Mouse (Mus musculus) midbrain, embryonic 15.5 days (tissue): Measurements from ENCODE around the gene Kcnk13. TPM values are rescaled to one million over a fixed set of nuclear protein-coding genes. Genes with fewer than 3 reads are reported as not detected.
"Not testable (repeated sequence)": the region's sequence is repeated elsewhere in the genome, so short reads cannot be mapped to it uniquely, and the experiment has no call there.

Experiments
- ATAC-seq: fragments of 200-750 bp; cut with Nextera tagmentation; replicated peaks from 2 replicates; pipeline ENCODE4 v1.8.0; 2017; ENCODE audit warnings: moderate TSS enrichment
- H3K27ac ChIP-seq: fragments of 300-500 bp; sonication (generic); 2 replicates; pipeline ENCODE4 v1.5.1; 2015; ENCODE audit warnings: mild to moderate bottlenecking, inconsistent platforms
- H3K27me3 ChIP-seq: fragments of 300-500 bp; sonication (generic); replicated peaks from 2 replicates; pipeline ENCODE4 v1.6.1; 2015; ENCODE audit warnings: inconsistent platforms
- H3K36me3 ChIP-seq: fragments of 300-500 bp; sonication (generic); replicated peaks from 2 replicates; pipeline ENCODE4 v1.6.1; 2015; ENCODE audit warnings: inconsistent platforms
- H3K4me1 ChIP-seq: fragments of 300-500 bp; sonication (generic); 2 replicates; pipeline ENCODE4 v1.6.1; 2015; ENCODE audit warnings: inconsistent platforms
- H3K4me2 ChIP-seq: fragments of 300-500 bp; sonication (generic); 2 replicates; pipeline ENCODE4 v1.6.1; 2015; ENCODE audit warnings: inconsistent platforms, mild to moderate bottlenecking, moderate library complexity
- H3K4me3 ChIP-seq: fragments of 300-500 bp; sonication (generic); 2 replicates; pipeline ENCODE4 v1.5.1; 2015; ENCODE audit warnings: mild to moderate bottlenecking, inconsistent platforms
- H3K9ac ChIP-seq: fragments of 300-500 bp; sonication (generic); 2 replicates; pipeline ENCODE4 v1.6.1; 2015; ENCODE audit warnings: mild to moderate bottlenecking, inconsistent platforms
- H3K9me3 ChIP-seq: fragments of 300-500 bp; sonication (generic); 2 replicates; pipeline ENCODE4 v1.6.1; 2016; ENCODE audit warnings: inconsistent platforms
- WGBS: fragments of 180-500 bp; shearing (Covaris S2); methylation state at CpG from one replicate; pipeline ENCODE4 v1.1.7; 2015; ENCODE audit warnings: mixed read lengths; 5-methylcytosine and 5-hydroxymethylcytosine counted together
- polyA plus RNA-seq: library from polyadenylated mRNA; unstranded; fragments of >200 nt; fragmentation: Nextera tagmentation; extraction: Ambion mirVana; gene quantifications from 2 replicates; pipeline ENCODE4 v1.2.1, GENCODE M21; 2015

Gene Kcnk13
- polyA plus RNA-seq, 1 experiment from 2014 or later = 1.1 TPM

DNA sequence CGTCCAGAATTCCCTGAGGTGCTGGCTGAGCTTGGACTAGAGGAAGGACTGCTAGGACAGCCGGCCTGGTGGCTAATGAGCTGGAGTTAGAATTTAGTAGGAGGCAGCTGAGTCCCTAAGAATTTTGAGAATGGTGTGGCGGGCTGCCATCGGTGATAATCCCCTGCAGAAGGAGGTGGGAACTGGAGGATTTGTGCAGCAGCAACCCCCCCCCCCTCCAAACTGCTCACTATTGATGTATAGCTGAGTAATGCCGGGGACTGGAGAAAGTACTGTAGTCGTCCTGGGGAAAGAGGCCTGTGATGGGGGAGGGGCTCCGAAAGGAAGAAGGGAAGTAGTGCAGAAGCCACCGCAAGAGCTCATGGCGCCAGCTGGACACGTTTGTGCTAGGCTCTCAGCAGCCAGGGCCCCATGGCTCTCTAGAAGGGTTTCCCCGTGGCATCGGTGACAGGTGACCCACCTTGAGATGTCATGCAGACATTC is 2.6 kb downstream of the Kcnk13 start:
- Histone ChIP-seq H3K36me3 (no peaks in the 10 kb centered on the region), H3K9ac (no peak overlapping the region), H3K27me3 (peaks cover 63% of the 10 kb centered on the region), H3K27ac (no peak overlapping the region), H3K4me2 (peak overlapping the region; percentile 97; the same call in 1 of the 2 replicates), H3K9me3 (no peaks in the 10 kb centered on the region), H3K4me3 (no peak overlapping the region), H3K4me1 (peaks cover 32% of the 10 kb centered on the region)
- no peak for ATAC-seq
- 15% methylated on average over 12 of the region's 12 CpGs for WGBS

DNA sequence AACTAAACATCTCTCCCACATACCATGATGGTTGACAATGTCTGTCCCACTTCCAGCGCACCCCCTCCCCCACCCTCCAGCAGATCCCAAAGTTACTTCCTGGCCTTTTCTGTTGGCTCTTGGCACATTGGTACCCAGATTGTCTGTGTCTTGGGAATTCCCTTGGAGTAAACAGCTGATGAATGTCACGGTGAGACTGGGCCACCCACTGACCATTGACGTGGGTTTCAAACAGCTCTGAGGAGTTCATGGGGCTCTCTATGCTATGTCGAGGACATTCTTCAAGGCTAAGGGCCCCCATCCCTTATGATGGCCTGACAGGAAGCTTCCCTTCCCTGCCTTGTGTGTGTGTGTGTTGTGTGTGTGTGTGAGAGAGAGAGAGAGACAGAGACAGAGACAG is 5.6 kb downstream of the Kcnk13 start:
- Histone ChIP-seq H3K4me2 (no peak overlapping the region), H3K9me3 (no peaks in the 10 kb centered on the region), H3K9ac (no peak overlapping the region), H3K27ac (no peak overlapping the region), H3K27me3 (peaks cover 45% of the 10 kb centered on the region), H3K36me3 (no peaks in the 10 kb centered on the region), H3K4me1 (peaks cover 23% of the 10 kb centered on the region), H3K4me3 (no peak overlapping the region)
- ATAC-seq = no peak
- 82% methylated on average over 4 of the region's 4 CpGs for WGBS

DNA sequence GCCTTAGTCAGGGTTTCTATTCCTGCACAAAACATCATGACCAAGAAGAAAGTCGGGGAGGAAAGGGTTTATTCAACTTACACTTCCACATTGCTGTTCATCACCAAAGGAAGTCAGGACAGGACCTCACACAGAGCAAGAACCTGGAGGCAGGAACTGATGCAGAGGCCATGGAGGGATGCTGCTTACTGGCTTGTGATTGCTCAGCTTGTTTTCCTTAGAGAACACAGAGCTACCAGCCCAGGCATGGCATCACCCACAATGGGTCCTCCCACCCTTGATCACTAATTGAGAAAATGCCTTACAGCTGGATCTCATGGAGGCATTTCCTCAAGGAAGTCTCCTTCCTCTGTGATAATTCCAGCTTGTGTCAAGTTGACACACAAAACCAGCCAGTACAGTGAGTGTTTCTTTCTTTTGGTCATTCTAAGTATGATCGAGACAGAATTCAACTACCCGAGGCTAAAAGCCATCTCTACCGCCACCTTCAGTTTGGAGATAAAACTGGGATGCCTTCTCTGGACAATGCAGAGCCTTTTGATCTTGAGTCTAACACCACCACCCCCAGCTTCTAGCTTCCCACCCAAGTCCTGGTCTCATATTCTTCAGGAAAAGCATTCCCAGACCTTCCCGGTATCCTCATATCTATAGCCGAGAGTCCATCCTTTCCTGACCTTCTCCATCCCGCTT is 7.1 kb downstream of the Kcnk13 start:
- 76% methylated on average over 7 of the region's 7 CpGs for WGBS
- not testable (repeated sequence) for H3K4me2 ChIP-seq, H3K9ac ChIP-seq, ATAC-seq, H3K27ac ChIP-seq, H3K4me3 ChIP-seq, H3K36me3 ChIP-seq, H3K9me3 ChIP-seq
- peaks cover 36% of the 10 kb centered on the region for H3K27me3 ChIP-seq
- peaks cover 10% of the 10 kb centered on the region for H3K4me1 ChIP-seq

DNA sequence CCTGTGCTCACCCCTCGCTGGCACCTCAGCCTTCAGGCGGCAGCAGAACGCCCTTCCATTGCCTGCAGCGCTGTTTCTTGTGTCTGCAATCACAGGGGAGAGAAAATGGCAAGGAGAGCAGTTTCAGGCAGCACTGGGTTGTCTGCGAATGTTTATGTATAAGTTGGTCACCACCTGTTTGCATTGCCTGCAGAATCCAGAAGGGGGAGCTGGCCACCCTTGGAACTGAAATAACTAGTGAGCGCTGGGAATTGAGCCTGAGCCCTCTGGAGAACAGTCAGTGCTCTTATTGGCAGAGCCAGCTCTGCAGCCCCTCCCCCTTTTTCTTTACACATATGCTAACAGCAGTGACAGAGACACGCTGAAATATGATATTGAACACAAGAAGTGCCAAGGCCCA is 8.5 kb downstream of the Kcnk13 start:
- no peak overlapping the region for H3K4me2 ChIP-seq
- no peak overlapping the region for H3K9ac ChIP-seq
- H3K4me3 ChIP-seq = no peak overlapping the region
- no peaks in the 10 kb centered on the region for H3K36me3 ChIP-seq
- no peaks in the 10 kb centered on the region for H3K9me3 ChIP-seq
- H3K27ac ChIP-seq = no peak overlapping the region
- H3K4me1 ChIP-seq = no peaks in the 10 kb centered on the region
- no peak for ATAC-seq
- H3K27me3 ChIP-seq = peaks cover 21% of the 10 kb centered on the region
- 58% methylated on average over 7 of the region's 7 CpGs for WGBS

DNA sequence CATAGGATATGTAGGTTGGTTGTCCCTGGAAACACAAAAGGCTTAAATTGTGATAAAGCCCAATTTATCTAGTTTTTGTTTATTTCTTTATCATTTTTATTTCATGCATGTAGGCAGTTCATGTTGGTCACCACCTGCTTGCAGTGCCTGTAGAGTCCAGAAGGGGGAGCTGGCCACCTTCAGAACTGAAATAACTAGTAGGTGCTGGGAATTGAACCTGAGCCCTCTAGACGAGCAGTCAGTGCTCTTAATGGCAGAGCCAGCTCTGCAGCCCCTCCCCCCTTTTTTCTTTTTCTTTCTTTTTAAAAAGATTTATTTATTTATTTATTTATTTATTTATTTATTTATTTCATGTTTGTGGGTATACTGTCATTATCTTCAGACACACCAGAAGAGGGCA is 9.4 kb downstream of the Kcnk13 start:
- Histone ChIP-seq H3K9ac (no peak overlapping the region), H3K27me3 (peaks cover 13% of the 10 kb centered on the region), H3K27ac (no peak overlapping the region), H3K4me3 (no peak overlapping the region), H3K4me1 (no peaks in the 10 kb centered on the region), H3K36me3 (no peaks in the 10 kb centered on the region), H3K9me3 (no peaks in the 10 kb centered on the region), H3K4me2 (no peak overlapping the region)
- WGBS = 83% methylated on average over 1 of the region's 1 CpGs
- ATAC-seq = no peak

DNA sequence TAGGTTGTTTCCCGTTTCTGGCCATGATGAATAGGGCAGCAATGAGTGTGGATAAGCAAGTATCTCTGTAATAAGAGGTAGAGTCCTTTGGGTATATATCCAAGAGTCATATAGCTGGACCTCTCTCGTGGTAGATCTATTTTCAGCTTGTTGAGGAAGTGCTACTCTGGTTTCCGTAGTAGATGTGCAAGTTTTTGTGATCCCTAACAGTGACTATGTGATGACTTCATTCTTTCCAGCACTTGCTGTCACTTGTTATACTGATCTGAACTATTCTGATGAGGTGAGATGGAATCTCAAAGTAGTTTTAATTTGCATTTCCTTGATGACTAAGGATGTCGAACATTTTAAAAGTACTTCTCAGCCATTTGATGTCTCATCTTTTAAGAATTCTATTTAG is 15.2 kb downstream of the Kcnk13 start:
- H3K9ac ChIP-seq = no peak overlapping the region
- no peak for ATAC-seq
- no peak overlapping the region for H3K4me2 ChIP-seq
- H3K27me3 ChIP-seq = no peaks in the 10 kb centered on the region
- no peak overlapping the region for H3K4me3 ChIP-seq
- 89% methylated on average over 4 of the region's 4 CpGs for WGBS
- no peak overlapping the region for H3K27ac ChIP-seq
- H3K36me3 ChIP-seq = no peaks in the 10 kb centered on the region
- H3K4me1 ChIP-seq = no peaks in the 10 kb centered on the region
- no peaks in the 10 kb centered on the region for H3K9me3 ChIP-seq

DNA sequence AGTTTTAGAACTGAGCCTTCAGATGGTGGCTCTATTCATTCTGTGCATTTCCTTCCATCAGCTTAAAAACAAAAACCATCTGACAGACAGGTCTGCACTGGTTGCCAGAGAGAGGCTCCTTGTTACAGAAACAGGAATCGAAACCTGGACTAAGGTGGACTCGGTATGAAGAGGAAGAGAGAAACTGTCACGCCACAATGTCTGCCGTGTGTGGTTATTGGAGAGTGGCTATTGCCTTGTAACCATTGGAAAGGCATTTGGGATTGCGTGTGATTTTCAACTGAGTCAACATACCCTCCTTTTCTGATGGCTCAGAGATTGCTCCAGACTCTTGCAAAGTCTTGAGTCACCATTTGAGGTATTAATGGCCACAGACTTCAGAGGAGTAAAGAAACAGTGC is 22.5 kb downstream of the Kcnk13 start:
- Histone ChIP-seq H3K4me3 (no peak overlapping the region), H3K9ac (no peak overlapping the region), H3K36me3 (no peaks in the 10 kb centered on the region), H3K4me1 (no peaks in the 10 kb centered on the region), H3K27ac (no peak overlapping the region), H3K9me3 (no peaks in the 10 kb centered on the region), H3K4me2 (no peak overlapping the region), H3K27me3 (no peaks in the 10 kb centered on the region)
- no peak for ATAC-seq
- WGBS = 96% methylated on average over 5 of the region's 5 CpGs

DNA sequence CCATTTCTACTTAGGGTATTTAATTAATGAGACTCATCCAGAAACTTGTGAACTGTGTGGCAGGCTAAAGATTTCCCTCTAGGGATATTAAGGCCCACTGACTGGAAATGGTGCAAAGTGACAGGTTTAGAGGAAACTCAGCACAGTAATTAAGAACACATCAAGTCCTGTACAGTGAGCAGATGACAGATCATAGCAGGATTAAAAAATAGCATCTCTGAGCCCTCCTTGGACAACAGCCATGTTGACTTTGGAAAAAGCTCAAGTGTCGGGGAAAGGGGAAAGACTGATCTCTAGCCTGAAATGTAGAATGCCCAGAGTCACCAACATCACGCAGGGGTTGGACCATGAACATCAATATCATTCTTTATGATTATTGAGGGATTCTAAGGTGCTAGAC is 23.8 kb downstream of the Kcnk13 start:
- Histone ChIP-seq H3K9ac (no peak overlapping the region), H3K27ac (no peak overlapping the region), H3K4me3 (no peak overlapping the region), H3K36me3 (no peaks in the 10 kb centered on the region), H3K4me2 (no peak overlapping the region), H3K4me1 (no peaks in the 10 kb centered on the region), H3K9me3 (no peaks in the 10 kb centered on the region), H3K27me3 (no peaks in the 10 kb centered on the region)
- 84% methylated on average over 2 of the region's 2 CpGs for WGBS
- no peak for ATAC-seq

DNA sequence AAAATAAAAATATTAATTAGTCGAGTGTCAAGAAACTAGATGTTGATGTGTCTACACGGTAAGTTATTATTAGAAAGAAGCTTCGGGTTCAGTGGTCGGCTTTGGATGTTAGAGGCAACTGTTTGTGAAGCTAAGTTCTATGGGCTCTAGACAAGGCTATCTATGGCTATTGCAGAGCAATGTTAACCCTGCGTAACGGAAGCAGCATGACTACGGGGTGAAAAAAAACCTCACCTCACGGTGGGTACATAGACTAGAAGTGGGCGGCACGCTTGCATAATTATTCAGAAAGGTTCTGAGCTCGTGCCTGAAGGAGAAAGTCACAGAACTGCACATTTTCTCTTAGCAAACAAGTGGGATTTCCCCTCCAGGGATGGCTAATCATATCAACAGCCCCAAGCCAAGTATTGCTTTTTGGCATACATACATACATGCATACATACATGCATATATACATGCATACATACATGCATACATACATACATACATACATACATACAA is 28.1 kb downstream of the Kcnk13 start:
- Histone ChIP-seq H3K9ac (no peak overlapping the region), H3K27me3 (no peaks in the 10 kb centered on the region), H3K9me3 (no peaks in the 10 kb centered on the region), H3K4me2 (no peak overlapping the region), H3K36me3 (no peaks in the 10 kb centered on the region), H3K4me1 (no peaks in the 10 kb centered on the region), H3K4me3 (no peak overlapping the region), H3K27ac (no peak overlapping the region)
- WGBS = 94% methylated on average over 11 of the region's 11 CpGs
- ATAC-seq = no peak

DNA sequence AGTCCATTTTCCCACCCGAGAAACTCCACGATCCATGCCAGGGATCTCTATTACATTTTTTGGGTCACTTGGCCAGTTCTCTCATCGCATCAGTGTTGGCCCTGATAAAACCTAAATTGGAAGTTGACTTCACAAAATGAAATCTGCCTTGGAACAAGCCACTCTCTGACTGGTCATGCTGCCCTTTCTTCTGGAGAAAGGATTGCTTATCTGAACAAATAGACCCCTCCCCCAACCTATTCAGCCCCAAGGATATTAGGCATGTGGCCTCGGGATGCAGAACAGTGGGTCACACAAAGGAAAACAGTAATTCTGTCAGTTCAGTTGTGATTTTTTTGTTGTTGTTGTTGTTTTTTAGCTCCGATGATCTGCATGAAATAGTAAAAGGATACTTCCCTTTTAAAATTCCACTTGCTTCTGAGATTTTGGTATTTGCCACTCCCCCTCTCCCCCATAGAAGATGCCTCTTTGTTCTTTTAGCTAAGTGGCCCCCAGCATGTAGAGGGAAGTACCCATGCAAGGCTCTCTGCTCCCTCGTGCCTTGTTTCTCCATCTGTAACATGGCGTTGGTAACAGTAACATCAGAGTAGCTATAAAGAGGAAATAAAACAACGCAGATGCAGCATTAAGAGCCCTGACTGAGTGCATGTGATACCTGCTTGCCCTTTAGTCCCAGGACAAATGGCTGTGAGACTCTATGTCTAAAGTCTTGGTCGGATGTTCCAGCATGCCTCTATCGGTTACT is 29.0 kb downstream of the Kcnk13 start:
- Histone ChIP-seq H3K27ac (no peak overlapping the region), H3K4me3 (no peak overlapping the region), H3K4me1 (no peaks in the 10 kb centered on the region), H3K36me3 (no peaks in the 10 kb centered on the region), H3K27me3 (no peaks in the 10 kb centered on the region), H3K9ac (no peak overlapping the region), H3K9me3 (no peaks in the 10 kb centered on the region), H3K4me2 (no peak overlapping the region)
- no peak for ATAC-seq
- WGBS = 74% methylated on average over 10 of the region's 10 CpGs

DNA sequence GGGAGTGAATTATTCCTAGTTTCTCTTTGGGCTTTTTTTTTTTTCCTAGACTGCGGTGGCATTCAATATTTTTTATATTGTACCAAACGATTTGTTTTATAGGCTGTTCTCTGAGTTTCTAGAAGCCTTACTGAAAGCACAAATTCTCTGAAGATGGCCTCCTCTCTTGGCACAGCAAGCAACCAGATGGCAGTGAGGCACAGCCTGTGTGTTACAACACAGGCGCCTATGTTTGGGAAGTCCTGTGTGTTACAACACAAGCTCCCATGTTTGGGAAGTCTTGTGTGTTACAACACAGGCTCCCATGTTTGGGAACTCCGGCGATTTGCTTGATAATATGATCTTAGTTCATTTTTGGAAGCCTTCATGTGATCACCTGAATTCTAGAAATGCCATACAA is 31.7 kb downstream of the Kcnk13 start:
- Histone ChIP-seq H3K4me1 (no peaks in the 10 kb centered on the region), H3K4me3 (no peak overlapping the region), H3K4me2 (no peak overlapping the region), H3K27ac (no peak overlapping the region), H3K36me3 (no peaks in the 10 kb centered on the region), H3K9ac (no peak overlapping the region), H3K27me3 (no peaks in the 10 kb centered on the region), H3K9me3 (no peaks in the 10 kb centered on the region)
- ATAC-seq = no peak
- 95% methylated on average over 5 of the region's 5 CpGs for WGBS

DNA sequence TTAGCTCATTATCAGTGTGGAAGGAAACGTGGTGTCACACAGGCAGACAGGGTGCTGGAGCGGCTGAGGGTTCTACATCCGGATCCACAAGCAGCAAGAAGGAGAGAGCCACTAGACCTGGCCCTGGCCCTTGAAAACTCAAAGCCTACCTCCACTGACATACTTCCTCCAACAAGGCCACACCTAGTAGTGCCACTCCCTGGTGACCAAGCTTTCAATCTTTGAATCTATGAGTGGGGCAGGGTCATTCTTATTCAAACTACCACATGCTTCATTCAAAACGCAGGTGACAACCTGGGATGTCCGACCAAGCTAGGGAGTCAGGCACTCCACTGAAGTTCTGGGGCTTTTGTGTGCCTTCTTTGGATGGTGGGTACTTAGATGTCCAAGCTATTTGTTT is 35.4 kb downstream of the Kcnk13 start:
- no peaks in the 10 kb centered on the region for H3K9me3 ChIP-seq
- no peak for ATAC-seq
- H3K27ac ChIP-seq = no peak overlapping the region
- H3K4me1 ChIP-seq = no peaks in the 10 kb centered on the region
- 80% methylated on average over 5 of the region's 5 CpGs for WGBS
- H3K9ac ChIP-seq = no peak overlapping the region
- no peaks in the 10 kb centered on the region for H3K36me3 ChIP-seq
- H3K27me3 ChIP-seq = no peaks in the 10 kb centered on the region
- H3K4me3 ChIP-seq = no peak overlapping the region
- H3K4me2 ChIP-seq = no peak overlapping the region

DNA sequence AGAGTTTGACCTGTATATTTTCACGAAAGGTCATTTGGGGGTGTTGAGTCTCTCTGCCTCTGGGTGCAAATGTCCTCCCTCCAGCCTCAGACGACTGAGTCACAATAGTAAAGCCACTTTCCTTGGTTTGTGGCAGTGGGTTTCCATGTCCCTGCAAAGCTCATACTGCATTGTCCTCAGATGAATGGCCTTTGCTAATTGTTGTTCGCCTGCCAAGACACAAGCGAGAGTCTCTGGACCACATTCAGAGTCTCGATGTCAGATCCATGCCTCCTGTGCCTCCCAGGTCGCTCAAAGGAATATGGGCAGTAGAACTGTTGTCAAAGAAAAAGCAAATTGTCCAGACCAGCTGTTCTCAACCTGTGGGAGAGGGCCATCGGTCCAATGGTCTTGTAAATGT is 36.1 kb downstream of the Kcnk13 start:
- 71% methylated on average over 7 of the region's 7 CpGs for WGBS
- no peak overlapping the region for H3K9ac ChIP-seq
- ATAC-seq = no peak
- H3K27ac ChIP-seq = no peak overlapping the region
- H3K36me3 ChIP-seq = no peaks in the 10 kb centered on the region
- H3K9me3 ChIP-seq = no peaks in the 10 kb centered on the region
- H3K4me3 ChIP-seq = no peak overlapping the region
- no peak overlapping the region for H3K4me2 ChIP-seq
- H3K27me3 ChIP-seq = no peaks in the 10 kb centered on the region
- no peaks in the 10 kb centered on the region for H3K4me1 ChIP-seq
